Mouse (Mus musculus) 416B (cell line): Measurements from ENCODE around the gene Cenpl.

Experiments used
- DNase-seq: peaks from one replicate; pipeline ENCODE4 v3.0.0; 2011; ENCODE audit warnings: low read depth

The Cenpl gene

GRCm38 (mm10) chr1:161041261-161042020, 29.1 kb upstream of the Cenpl start:
- peak; percentile 26 for DNase-seq

GRCm38 (mm10) chr1:161046972-161047371, 23.5 kb upstream of the Cenpl start:
- no peak for DNase-seq

GRCm38 (mm10) chr1:161057164-161057563, 13.3 kb upstream of the Cenpl start:
- DNase-seq = no peak

DNA sequence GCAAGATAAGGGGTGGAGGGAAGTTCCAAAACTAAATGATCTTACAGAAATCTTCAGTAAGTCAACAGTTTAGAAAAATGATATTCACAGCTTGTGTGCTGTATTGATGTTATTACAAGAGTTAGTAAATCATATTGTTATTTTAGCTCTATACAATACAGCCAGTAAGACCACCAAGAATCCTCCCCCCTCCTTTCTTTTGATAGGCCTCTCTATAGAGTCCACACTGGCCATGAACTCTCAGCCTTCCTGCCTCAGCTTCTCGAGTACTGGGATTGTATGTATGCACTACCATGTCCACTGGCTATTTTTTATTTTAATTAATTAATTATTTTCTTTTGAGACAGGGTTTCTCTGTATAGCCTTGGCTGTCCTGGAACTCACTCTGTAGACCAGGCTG, 7.2 kb upstream of the Cenpl start:
- DNase-seq = no peak

DNA sequence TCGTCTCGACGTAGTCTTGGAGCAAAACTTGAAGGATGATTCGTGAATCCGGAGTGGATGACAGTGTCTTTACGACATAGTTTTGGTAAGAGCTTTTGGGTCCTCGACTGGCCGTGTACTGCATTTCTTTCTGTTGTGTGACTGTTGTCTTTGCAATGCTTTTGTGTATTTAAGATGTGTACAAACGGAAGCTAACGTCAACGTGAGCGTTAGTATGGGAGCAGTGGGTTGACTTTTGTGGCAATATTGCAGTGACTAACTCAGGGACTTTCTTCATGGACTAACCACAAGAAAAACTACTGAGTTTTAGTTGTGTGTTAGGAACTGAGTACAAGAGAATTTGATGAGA, 733 bp downstream of the Cenpl start:
- peak; percentile 46 for DNase-seq

DNA sequence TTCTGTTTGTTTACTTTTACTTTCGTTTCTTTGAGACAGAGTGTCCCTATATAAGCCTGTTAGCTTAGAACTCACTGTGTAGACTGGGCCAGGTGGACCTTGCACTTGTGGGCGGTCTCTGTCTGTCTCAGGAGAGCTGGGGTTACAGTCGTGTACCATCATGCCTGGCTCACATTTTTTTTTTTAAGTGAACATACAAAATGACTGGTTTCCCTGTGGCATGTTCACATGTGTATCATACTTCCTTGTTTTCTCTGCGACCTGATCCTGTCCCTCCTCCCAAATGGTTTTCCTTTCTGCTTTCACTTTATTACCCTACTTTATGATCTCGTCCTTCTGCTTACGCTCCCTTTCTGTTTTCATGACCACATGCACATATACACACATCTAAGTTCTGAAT, 5.7 kb downstream of the Cenpl start:
- DNase-seq = peak; percentile 31

DNA sequence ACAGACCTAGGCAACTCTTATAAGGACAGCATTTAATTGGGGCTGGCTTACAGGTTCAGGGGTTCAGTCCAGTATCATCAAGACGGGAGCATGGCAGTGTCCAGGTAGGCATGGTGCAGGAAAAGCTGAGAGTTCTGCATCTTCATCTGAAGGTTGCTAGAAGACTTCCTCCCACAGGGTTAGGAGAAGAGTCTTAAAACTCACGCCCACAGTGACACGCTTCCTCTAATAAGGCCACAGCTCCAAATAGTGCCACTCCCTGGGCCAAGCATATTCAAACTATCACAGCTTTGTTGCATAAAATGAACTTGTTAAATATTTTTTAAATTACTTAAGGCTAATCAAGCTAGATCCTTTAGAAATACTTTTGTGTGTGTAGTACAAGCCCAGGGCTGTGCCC, 6.7 kb downstream of the Cenpl start:
- peak; percentile 19 for DNase-seq

GRCm38 (mm10) chr1:161099721-161100405, 29.4 kb downstream of the Cenpl start:
- no peak for DNase-seq

DNA sequence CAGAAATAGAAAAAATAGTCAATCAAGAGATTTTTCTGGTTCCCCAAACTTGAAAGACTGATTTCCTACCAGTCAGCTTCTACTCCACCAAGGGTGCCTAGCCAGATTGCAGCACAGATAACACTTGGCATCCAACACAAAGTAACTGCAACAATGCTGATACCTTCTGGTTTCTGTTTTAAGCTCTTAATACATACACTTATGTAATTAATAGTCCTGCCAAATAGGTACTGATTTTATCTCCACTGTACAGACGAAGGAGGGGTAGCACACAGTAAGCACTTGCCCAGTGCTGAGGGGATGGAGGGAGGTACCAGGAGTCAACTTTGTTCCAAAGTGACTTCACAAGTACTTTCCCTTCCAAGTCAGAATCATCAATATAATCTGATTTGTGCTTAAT, 33.3 kb downstream of the Cenpl start:
- no peak for DNase-seq

DNA sequence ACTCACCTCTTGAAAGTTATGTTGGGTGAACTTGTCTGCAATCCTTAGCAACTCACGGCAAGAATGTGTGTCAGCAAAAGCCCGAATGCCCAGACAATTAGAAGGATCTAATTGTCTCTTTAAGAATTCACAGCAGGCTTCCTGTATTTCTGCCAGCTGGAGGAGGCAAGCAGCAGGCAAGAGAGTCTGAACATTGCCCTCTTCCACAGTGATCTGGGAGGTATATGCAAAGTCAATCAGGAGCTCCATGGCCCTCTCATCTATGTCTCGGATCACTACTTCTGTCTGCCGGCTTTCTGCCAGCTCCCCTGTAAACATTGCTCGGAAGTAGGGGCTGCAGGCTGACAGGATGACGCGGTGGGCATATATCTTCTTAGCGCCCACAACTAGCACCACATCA, 38.7 kb downstream of the Cenpl start:
- DNase-seq = no peak

DNA sequence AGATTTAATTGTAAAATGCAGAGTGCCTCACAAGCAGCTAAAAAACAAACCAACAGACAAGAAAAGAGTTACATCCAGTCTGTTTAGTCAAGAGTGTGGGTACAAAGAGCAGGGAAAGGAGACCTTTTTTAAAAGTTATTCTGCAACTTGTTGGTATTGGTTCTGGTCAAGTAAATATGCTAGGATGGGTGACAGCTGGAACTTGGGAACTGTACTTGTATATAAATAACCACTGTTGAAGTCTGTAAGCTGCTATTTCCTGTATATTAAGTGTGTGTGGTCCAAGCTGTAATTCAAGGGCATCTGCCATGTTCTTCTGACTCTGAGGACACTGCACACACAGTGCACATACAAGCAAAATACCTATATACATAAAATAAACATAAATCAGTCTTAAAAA, 44.1 kb downstream of the Cenpl start:
- no peak for DNase-seq

GRCm38 (mm10) chr1:161122661-161123418, 52.3 kb downstream of the Cenpl start:
- DNase-seq = no peak

GRCm38 (mm10) chr1:161126461-161126860, 55.9 kb downstream of the Cenpl start:
- no peak for DNase-seq

GRCm38 (mm10) chr1:161130726-161131664, 60.5 kb downstream of the Cenpl start, which contains the start of gene Klhl20:
Gene Klhl20 (minus strand): TSS chr1:161131511.
- peak; percentile 96 for DNase-seq
